Mouse (Mus musculus): ENCODE data around the gene Figla. TPM values are rescaled to one million over a fixed set of nuclear protein-coding genes. Genes with fewer than 3 reads are reported as not detected.
"Not testable (repeated sequence)": the region's sequence is repeated elsewhere in the genome, so short reads cannot be mapped to it uniquely, and the experiment has no call there.

The Figla gene
- not detected in 2 replicates for polyA plus RNA-seq (2015; fragmentation: Nextera tagmentation; extraction: Ambion mirVana)

DNA sequence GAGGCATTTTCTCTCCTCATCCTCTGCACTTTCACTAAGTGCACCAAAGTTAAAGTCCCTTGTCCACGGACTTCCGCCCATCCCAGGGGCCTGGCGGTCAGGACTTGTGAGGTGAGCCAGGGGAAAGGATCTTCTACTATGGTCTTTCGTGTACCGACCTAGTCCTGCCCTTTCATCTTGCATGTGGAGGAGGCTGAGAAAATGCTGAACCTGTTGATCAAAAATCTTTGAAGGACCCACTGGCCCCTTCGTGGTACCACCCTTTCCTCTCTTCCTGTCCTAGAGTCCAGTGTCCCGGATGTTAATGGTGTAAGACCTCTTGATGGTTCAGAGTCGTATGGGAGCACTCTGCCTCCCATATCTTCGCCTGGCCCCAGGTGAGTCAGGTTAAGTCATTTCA is at the start of gene Figla:
Gene Figla, plus strand, starts transcription at position 301 of the 400 bp plus-strand sequence.
- ATAC-seq: no peak
- no peaks in the 10 kb centered on the region for H3K9me3 ChIP-seq (replicated peaks)
- H3K36me3 ChIP-seq (ENCODE audit: poor library complexity, severe bottlenecking): no peaks in the 10 kb centered on the region
- no peak within 1 kb of the TSS for H3K9ac ChIP-seq
- WGBS: 84% methylated on average over 9 of the region's 9 CpGs
- no peak within 1 kb of the TSS for H3K4me2 ChIP-seq
- H3K4me3 ChIP-seq: no peak within 1 kb of the TSS
- H3K27me3 ChIP-seq: no peaks in the 10 kb centered on the region; the same call in 1 of the 2 replicates
- no peaks in the 10 kb centered on the region for H3K4me1 ChIP-seq
- no peak within 1 kb of the TSS for H3K27ac ChIP-seq

DNA sequence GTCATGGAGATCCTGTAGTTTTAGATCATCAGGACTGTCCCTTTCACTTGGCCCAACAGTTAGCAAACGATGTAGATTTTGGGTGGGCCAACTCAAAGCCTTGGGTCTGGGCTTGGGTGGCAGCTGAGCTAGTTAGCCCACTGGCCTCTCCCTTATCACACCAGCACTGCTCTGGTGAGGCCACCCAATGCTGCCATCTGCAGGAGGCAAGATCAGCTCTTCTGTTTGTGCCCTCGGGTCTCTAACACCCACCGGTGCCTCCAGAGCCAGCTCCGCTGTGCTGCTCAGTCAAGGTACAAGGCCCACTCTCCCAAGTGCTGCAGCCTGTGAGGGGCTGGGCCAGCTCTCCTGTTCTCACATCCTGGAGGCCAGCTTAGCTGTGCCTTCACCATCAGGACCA is 49.3 kb upstream of the Figla start:
- H3K4me1 ChIP-seq: no peaks in the 10 kb centered on the region
- 79% methylated on average over 4 of the region's 4 CpGs for WGBS
- no peaks in the 10 kb centered on the region for H3K9me3 ChIP-seq (replicated peaks)
- no peak overlapping the region for H3K27ac ChIP-seq
- no peak for ATAC-seq
- no peaks in the 10 kb centered on the region for H3K36me3 ChIP-seq (ENCODE audit: poor library complexity, severe bottlenecking)
- H3K4me3 ChIP-seq: no peak overlapping the region
- H3K27me3 ChIP-seq: no peaks in the 10 kb centered on the region
- H3K9ac ChIP-seq: no peak overlapping the region
- no peak overlapping the region for H3K4me2 ChIP-seq

DNA sequence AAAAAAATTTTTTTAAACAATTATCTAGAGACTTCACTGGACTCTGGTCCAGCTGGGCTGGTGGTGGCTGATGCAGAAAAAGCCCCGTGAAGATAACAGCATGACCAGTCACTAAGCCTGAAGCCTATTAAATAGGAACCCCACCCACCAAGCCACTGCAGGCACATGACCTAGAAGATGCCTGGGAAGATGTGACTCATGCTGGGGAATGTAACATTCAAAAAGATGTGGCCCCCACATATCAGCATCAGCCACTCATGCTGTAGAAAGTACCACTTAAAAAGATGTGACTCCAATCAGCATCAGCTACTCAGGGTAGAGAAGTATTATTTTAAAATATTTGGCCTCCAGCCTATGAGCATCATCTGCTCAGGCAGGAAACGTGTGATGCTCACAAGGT is 46.1 kb upstream of the Figla start:
- Histone ChIP-seq H3K27me3 (no peaks in the 10 kb centered on the region), H3K27ac (no peak overlapping the region), H3K4me3 (no peak overlapping the region), H3K9me3 (replicated peaks) (no peaks in the 10 kb centered on the region), H3K36me3 (ENCODE audit: poor library complexity, severe bottlenecking) (no peaks in the 10 kb centered on the region), H3K4me2 (no peak overlapping the region), H3K9ac (no peak overlapping the region), H3K4me1 (no peaks in the 10 kb centered on the region)
- ATAC-seq: no peak
- WGBS: 67% methylated on average over 2 of the region's 2 CpGs

DNA sequence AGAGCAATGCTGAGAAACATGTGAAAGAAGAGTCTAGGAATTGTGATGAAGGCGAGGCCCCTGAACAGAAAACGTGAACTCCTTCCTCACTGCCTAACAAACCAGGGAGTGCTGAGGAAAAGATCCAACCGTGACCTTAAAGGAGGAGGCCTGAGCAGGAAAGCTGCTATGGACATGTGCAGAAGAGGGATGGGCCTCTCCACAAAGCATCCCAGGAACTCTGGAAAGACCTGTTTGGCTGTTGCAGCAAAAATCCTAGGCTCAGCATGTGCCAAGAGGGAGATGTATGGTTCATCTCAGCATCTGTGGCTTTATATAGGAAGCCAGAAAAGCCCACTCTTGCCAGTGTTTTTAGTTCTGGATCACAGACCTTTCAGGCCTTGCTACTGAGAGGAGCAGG is 43.3 kb upstream of the Figla start:
- ATAC-seq: no peak
- Histone ChIP-seq H3K9me3 (replicated peaks) (no peaks in the 10 kb centered on the region), H3K27me3 (no peaks in the 10 kb centered on the region), H3K9ac (no peak overlapping the region), H3K4me1 (no peaks in the 10 kb centered on the region), H3K36me3 (ENCODE audit: poor library complexity, severe bottlenecking) (no peaks in the 10 kb centered on the region), H3K4me3 (no peak overlapping the region), H3K4me2 (no peak overlapping the region), H3K27ac (no peak overlapping the region)
- 85% methylated on average over 3 of the region's 3 CpGs for WGBS

DNA sequence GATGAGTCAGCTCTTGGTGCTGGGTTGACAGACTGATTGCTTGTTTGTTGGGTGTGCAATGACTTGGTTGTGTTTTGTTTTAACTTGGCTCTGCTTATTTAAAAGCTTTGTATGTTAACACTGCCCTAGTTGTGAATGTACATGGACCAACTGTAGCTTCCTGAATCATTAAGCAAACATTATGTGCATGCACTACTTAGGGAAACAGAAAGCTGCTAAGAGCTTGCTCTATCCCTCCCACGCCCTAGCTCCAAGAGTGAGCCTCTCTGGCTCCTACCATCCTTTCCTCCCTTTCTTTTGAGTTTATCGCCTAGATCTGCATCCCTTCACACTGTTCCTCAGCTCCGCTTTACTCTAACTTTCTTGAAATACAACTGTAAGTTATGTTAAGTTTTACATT is 42.6 kb upstream of the Figla start:
- Histone ChIP-seq H3K27ac (no peak overlapping the region), H3K4me3 (no peak overlapping the region), H3K9ac (no peak overlapping the region), H3K4me2 (no peak overlapping the region), H3K36me3 (ENCODE audit: poor library complexity, severe bottlenecking) (no peaks in the 10 kb centered on the region), H3K4me1 (no peaks in the 10 kb centered on the region), H3K27me3 (no peaks in the 10 kb centered on the region), H3K9me3 (replicated peaks) (no peaks in the 10 kb centered on the region)
- ATAC-seq: no peak
- WGBS: 83% methylated on average over 3 of the region's 3 CpGs

DNA sequence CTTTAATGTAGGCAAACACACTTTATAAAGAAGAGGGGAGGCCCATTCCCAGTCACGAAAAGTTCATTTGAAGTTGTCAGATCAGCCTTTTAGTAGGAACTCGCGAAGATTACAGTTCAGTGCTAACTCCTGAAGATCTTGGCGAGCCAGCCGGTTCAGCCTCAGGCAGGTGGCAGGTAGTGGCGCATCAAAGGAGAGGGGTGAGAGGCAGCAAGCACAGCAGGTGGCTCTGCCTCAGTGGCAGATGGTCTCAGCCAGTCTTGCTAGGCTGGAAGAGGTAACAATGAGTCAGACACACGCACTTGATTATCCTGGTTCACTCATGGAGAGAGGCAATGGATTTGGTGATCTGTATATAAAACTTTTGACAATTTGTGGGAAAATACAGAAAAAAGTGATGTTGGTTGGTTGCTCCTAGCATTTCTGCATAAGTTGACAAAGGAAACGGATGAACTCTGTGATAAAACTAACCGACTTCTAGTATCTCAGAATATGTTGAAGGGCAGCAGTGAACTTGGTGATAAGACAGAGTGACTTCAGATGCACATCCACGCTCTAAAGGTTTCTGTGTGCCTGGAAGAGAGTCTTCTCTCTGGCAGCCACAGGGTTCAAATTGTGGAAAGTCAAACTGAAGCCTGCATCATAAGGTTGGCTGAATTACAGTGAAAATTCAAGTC is 40.9 kb upstream of the Figla start:
- ATAC-seq: no peak
- WGBS: 74% methylated on average over 10 of the region's 10 CpGs
- no peaks in the 10 kb centered on the region for H3K36me3 ChIP-seq (ENCODE audit: poor library complexity, severe bottlenecking)

DNA sequence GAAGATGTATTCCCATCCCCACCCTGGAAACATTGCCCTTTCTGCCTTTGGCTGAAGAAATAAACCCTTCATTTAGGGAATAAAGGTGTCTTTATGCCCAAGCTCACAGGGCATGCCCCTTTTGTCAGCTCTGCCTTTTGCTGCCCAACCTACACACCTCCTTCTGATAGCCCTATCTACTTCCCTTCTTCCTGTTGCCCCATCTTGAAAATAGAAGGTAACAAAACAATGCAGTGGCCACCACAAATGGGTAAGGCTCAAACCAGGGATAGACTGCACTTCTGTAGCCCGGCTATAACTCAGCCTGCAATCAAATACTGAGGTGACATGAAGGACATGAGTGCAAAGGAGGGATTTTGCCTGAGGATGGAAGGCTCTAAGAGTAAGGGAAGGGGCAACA is 40.2 kb upstream of the Figla start:
- H3K9ac ChIP-seq: no peak overlapping the region
- H3K4me3 ChIP-seq: no peak overlapping the region
- no peaks in the 10 kb centered on the region for H3K27me3 ChIP-seq
- H3K4me1 ChIP-seq: no peaks in the 10 kb centered on the region
- no peak overlapping the region for H3K27ac ChIP-seq
- no peaks in the 10 kb centered on the region for H3K9me3 ChIP-seq (replicated peaks)
- no peak overlapping the region for H3K4me2 ChIP-seq
- no peak for ATAC-seq
- 81% methylated on average over 1 of the region's 1 CpGs for WGBS
- H3K36me3 ChIP-seq (ENCODE audit: poor library complexity, severe bottlenecking): no peaks in the 10 kb centered on the region

More for the DNA sequence above, 40.9 kb upstream of the Figla start:
- H3K9ac ChIP-seq: no peak overlapping the region
- H3K4me3 ChIP-seq: no peak overlapping the region
- no peaks in the 10 kb centered on the region for H3K27me3 ChIP-seq
- no peaks in the 10 kb centered on the region for H3K4me1 ChIP-seq
- no peak overlapping the region for H3K4me2 ChIP-seq
- H3K9me3 ChIP-seq (replicated peaks): no peaks in the 10 kb centered on the region
- H3K27ac ChIP-seq: no peak overlapping the region

DNA sequence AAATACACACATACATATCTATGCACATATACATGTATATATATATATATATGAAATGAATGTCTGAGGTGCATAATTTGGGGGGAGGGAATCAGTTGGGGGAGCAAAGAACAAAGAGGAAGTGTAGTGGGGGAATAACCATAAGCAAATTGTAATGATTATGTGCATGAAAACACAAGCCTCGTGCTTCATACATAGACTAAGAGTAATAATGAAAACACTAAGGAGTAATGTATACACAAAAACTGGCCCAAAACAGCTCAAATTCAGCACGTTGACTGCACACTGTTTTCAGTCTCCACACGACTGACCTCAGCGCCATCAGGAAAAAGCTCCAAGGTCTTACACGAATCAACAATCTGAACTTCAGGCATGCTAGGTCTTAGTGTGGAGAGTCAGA is 39.7 kb upstream of the Figla start:
- no peaks in the 10 kb centered on the region for H3K27me3 ChIP-seq
- no peak overlapping the region for H3K9ac ChIP-seq
- no peak overlapping the region for H3K4me2 ChIP-seq
- WGBS: 80% methylated on average over 5 of the region's 5 CpGs
- H3K4me1 ChIP-seq: no peaks in the 10 kb centered on the region
- H3K36me3 ChIP-seq (ENCODE audit: poor library complexity, severe bottlenecking): no peaks in the 10 kb centered on the region
- ATAC-seq: no peak
- no peak overlapping the region for H3K4me3 ChIP-seq
- H3K9me3 ChIP-seq (replicated peaks): no peaks in the 10 kb centered on the region
- no peak overlapping the region for H3K27ac ChIP-seq

DNA sequence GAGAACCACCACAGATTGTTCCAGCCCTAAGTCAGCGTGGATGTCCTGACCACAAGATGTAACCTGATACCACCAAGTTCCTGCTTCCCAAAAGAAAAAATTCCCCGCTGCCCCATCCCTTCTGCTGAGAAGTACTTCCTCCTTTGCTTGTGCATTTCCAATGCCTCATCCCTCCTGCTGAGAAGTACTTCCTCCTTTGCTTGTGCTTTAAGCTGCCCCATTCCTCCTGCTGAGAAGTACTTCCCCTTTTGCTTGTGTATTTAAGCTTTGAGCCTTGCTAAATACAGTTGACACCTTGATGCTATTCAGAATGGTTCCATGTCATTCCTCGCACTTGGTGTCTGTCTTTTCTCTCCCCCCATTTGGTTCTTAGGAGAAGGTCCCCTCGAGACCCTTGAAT is 37.2 kb upstream of the Figla start:
- 86% methylated on average over 4 of the region's 4 CpGs for WGBS
- ATAC-seq; H3K9ac ChIP-seq; H3K4me3 ChIP-seq; H3K4me2 ChIP-seq; H3K27ac ChIP-seq; H3K4me1 ChIP-seq; H3K27me3 ChIP-seq; H3K9me3 ChIP-seq (replicated peaks); H3K36me3 ChIP-seq (ENCODE audit: poor library complexity, severe bottlenecking): not testable (repeated sequence)

DNA sequence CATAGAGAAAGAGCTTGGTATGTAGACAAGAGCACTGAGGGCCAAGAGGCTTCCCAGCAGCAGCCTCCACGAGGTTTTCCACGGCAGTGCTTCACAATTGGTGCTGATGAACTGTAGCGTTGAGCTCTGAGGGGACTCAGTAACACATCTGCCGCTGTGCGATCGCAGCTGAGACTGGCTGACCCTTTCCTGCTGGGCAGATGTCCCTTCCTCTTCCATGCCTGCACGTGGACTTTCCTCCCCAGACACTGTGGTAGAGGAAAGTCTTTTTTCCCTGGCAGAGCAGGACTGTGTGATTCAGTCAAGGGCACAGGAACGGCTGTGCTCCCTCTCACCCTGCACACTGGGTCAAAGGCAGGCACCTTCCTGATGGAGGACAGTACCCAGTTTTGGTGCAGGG is 31.6 kb upstream of the Figla start:
- no peak for ATAC-seq
- Histone ChIP-seq H3K27me3 (no peaks in the 10 kb centered on the region), H3K27ac (no peak overlapping the region), H3K4me2 (no peak overlapping the region), H3K9ac (no peak overlapping the region), H3K4me3 (no peak overlapping the region), H3K4me1 (no peaks in the 10 kb centered on the region), H3K9me3 (replicated peaks) (no peaks in the 10 kb centered on the region), H3K36me3 (ENCODE audit: poor library complexity, severe bottlenecking) (no peaks in the 10 kb centered on the region)
- 82% methylated on average over 8 of the region's 8 CpGs for WGBS

DNA sequence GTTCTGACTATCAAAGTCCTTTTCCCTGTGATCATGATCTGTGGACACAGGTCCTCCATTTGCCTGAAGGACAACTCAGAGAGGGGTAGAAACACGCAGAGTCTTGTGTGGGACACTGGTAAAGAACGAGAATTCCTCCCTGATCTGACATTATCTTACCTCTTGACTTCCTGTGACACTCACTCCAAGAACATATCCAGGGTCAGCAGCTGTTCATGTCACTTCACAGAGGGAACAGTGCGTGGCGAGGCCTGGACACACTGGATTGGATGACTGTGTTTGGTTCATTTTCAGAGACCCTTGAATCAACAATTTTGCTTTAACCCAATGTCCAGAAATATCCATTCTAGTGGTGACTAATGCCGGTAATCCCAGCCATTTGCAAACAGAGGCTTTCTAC is 26.4 kb upstream of the Figla start:
- not testable (repeated sequence) for H3K4me1 ChIP-seq; H3K36me3 ChIP-seq (ENCODE audit: poor library complexity, severe bottlenecking); H3K4me3 ChIP-seq; ATAC-seq; H3K4me2 ChIP-seq; H3K27me3 ChIP-seq; H3K9me3 ChIP-seq (replicated peaks); H3K9ac ChIP-seq; H3K27ac ChIP-seq
- WGBS: 91% methylated on average over 5 of the region's 5 CpGs

DNA sequence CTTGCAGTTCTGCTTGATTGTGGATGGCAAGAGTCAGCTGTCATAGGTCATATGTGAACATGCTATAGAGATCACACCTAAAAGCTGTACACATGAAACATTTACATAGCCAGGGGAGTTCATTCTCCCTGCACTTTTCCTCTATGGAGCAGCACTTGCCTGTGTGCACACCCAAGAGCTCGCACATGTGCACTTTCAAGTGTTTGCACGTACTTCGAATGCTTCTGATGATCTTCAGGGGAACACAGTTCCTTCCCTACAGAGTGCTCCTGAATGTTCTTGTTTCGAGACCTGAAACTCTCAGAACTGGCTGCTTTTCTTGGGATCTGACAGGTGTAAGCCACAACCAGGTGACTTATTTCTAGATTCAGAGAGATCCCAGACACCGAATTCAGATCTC is 25.2 kb upstream of the Figla start:
- H3K27me3 ChIP-seq; H3K4me2 ChIP-seq; H3K9me3 ChIP-seq (replicated peaks); H3K4me1 ChIP-seq; H3K9ac ChIP-seq; H3K36me3 ChIP-seq (ENCODE audit: poor library complexity, severe bottlenecking); H3K4me3 ChIP-seq; H3K27ac ChIP-seq; ATAC-seq: not testable (repeated sequence)
- 88% methylated on average over 5 of the region's 5 CpGs for WGBS

DNA sequence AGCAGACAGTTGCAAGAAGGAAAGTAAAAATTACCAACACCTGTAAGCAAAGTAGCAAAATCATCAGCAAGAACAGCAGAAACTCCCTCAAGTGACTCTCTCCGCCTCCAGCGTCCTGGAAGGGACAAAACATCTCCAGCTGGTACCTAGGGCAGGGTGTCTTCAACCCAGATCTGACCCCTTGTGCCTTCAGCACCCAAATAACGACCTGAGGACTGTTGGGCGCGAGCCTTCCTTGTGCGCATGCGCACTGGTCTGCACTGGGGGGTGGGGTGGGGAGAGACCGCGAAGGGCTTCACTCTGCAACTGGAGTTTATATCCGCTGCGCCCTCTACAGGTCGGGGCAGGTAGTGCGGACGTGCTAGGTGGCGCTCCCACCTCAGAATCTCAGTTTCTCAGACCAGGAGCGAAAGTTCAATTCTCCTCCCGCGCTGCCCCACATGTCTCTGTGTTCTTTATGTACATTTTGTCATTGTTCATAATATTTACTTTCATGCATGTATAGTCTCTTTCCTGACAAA is 12.5 kb upstream of the Figla start:
- WGBS: 74% methylated on average over 18 of the region's 18 CpGs
- peaks cover 3% of the 10 kb centered on the region; the same call in 1 of the 2 replicates for H3K4me1 ChIP-seq
- no peak overlapping the region for H3K27ac ChIP-seq
- no peak overlapping the region for H3K9ac ChIP-seq
- ATAC-seq: no peak
- no peak overlapping the region for H3K4me3 ChIP-seq
- H3K4me2 ChIP-seq: no peak overlapping the region
- H3K36me3 ChIP-seq (ENCODE audit: poor library complexity, severe bottlenecking): no peaks in the 10 kb centered on the region
- H3K9me3 ChIP-seq (replicated peaks): no peaks in the 10 kb centered on the region
- no peaks in the 10 kb centered on the region for H3K27me3 ChIP-seq

Measured in forebrain, embryonic 13.5 days (tissue).